Mouse (Mus musculus) forebrain, embryonic 11.5 days (tissue): ENCODE results near the gene Dnajb5. TPM values are rescaled to one million over a fixed set of nuclear protein-coding genes. Genes with fewer than 3 reads are reported as not detected.
A peak's percentile ranks its signal among the peaks of the same experiment; 100 is the strongest.

ENCODE experiments used
- ATAC-seq: fragments of 200-750 bp; cut with Nextera tagmentation; replicated peaks from 2 replicates; pipeline ENCODE4 v1.8.0; 2017; ENCODE audit warnings: moderate TSS enrichment; ENCODE audit not compliant: low FRiP score
- DNase-seq: peaks from one replicate; pipeline ENCODE4 v3.0.0-alpha.2; 2017; ENCODE audit warnings: low spot score
- H3K27ac ChIP-seq: fragments of 300-500 bp; sonication (generic); 2 replicates; pipeline ENCODE4 v1.5.1; 2014; ENCODE audit warnings: low read depth, low read length
- H3K27me3 ChIP-seq: fragments of 300-500 bp; sonication (generic); 2 replicates; pipeline ENCODE4 v1.6.1; 2014; ENCODE audit warnings: mild to moderate bottlenecking, low read length, mixed read lengths; ENCODE audit not compliant: control insufficient read depth, insufficient read depth
- H3K36me3 ChIP-seq: fragments of 300-500 bp; sonication (generic); 2 replicates; pipeline ENCODE4 v1.6.1; 2014; ENCODE audit warnings: mild to moderate bottlenecking, low read length, moderate library complexity, mixed read lengths; ENCODE audit not compliant: control insufficient read depth, insufficient read depth
- H3K4me1 ChIP-seq: fragments of 300-500 bp; sonication (generic); replicated peaks from 2 replicates; pipeline ENCODE4 v1.6.1; 2014; ENCODE audit warnings: low read length, mixed read lengths; ENCODE audit not compliant: control insufficient read depth, insufficient read depth
- H3K4me2 ChIP-seq: fragments of 300-500 bp; sonication (generic); 2 replicates; pipeline ENCODE4 v1.6.1; 2014; ENCODE audit warnings: low read depth, mild to moderate bottlenecking, low read length, moderate library complexity, mixed read lengths; ENCODE audit not compliant: severe bottlenecking
- H3K4me3 ChIP-seq: fragments of 300-500 bp; sonication (generic); 2 replicates; pipeline ENCODE4 v1.5.1; 2014; ENCODE audit warnings: low read depth, low read length
- H3K9ac ChIP-seq: fragments of 300-500 bp; sonication (generic); 2 replicates; pipeline ENCODE4 v1.6.1; 2014; ENCODE audit warnings: low read length
- H3K9me3 ChIP-seq: fragments of 300-500 bp; sonication (generic); 2 replicates; pipeline ENCODE4 v1.6.1; 2016; ENCODE audit warnings: low read length, mixed read lengths; ENCODE audit not compliant: control insufficient read depth
- WGBS: fragments of 180-500 bp; shearing (Covaris S2); extraction: QIAGEN DNeasy Blood & Tissue Kit; methylation state at CpG from one replicate; pipeline ENCODE4 v1.1.7; 2014; 5-methylcytosine and 5-hydroxymethylcytosine counted together
- polyA plus RNA-seq: library from polyadenylated mRNA; unstranded; fragments of >200 nt; fragmentation: Nextera tagmentation; extraction: Ambion mirVana; gene quantifications from 2 replicates; pipeline ENCODE4 v1.2.1, GENCODE M21; 2014

The Dnajb5 gene
- polyA plus RNA-seq, 1 experiment from 2014 or later, result 16.4 TPM

- Histone ChIP-seq H3K4me3 (no peak overlapping the region), H3K9ac (peak overlapping the region; percentile 48; the same call in 1 of the 2 replicates), H3K4me1 (peaks cover 28% of the 10 kb centered on the region), H3K9me3 (no peaks in the 10 kb centered on the region), H3K27me3 (no peaks in the 10 kb centered on the region), H3K36me3 (no peaks in the 10 kb centered on the region; the same call in 1 of the 2 replicates), H3K27ac (peak overlapping the region; percentile 13), H3K4me2 (peak overlapping the region; percentile 16; the same call in 1 of the 2 replicates)
- 18% methylated on average over 10 of the region's 10 CpGs for WGBS
- ATAC-seq (no peak), DNase-seq (no peak)
Measured at GRCm38 (mm10) chr4:42953435-42954094, 4.0 kb downstream of the Dnajb5 start.

- Histone ChIP-seq H3K4me3 (no peak overlapping the region), H3K9me3 (no peaks in the 10 kb centered on the region), H3K4me1 (peaks cover 28% of the 10 kb centered on the region), H3K9ac (no peak overlapping the region), H3K36me3 (no peaks in the 10 kb centered on the region; the same call in 1 of the 2 replicates), H3K4me2 (no peak overlapping the region), H3K27me3 (no peaks in the 10 kb centered on the region), H3K27ac (no peak overlapping the region)
- ATAC-seq (no peak), DNase-seq (peak; percentile 90)
- WGBS, result 5% methylated on average over 9 of the region's 10 CpGs
Measured at GRCm38 (mm10) chr4:42954297-42954696, 4.7 kb downstream of the Dnajb5 start.

GRCm38 (mm10) chr4:42955200-42955599 is 5.6 kb downstream of the Dnajb5 start:
- Histone ChIP-seq H3K4me3 (no peak overlapping the region), H3K27ac (no peak overlapping the region), H3K9ac (no peak overlapping the region), H3K27me3 (no peaks in the 10 kb centered on the region), H3K4me2 (no peak overlapping the region), H3K4me1 (peaks cover 28% of the 10 kb centered on the region), H3K9me3 (no peaks in the 10 kb centered on the region), H3K36me3 (no peaks in the 10 kb centered on the region; the same call in 1 of the 2 replicates)
- ATAC-seq (no peak), DNase-seq (no peak)
- WGBS, result 95% methylated on average over 3 of the region's 3 CpGs

GRCm38 (mm10) chr4:42956581-42956980 is 7.0 kb downstream of the Dnajb5 start:
- no peak overlapping the region for H3K4me3 ChIP-seq
- H3K9me3 ChIP-seq, result no peaks in the 10 kb centered on the region
- no peak overlapping the region for H3K4me2 ChIP-seq
- no peaks in the 10 kb centered on the region; the same call in 1 of the 2 replicates for H3K36me3 ChIP-seq
- H3K9ac ChIP-seq, result no peak overlapping the region
- ATAC-seq (no peak), DNase-seq (no peak)
- peaks cover 21% of the 10 kb centered on the region for H3K4me1 ChIP-seq
- 95% methylated on average over 17 of the region's 17 CpGs for WGBS
- H3K27ac ChIP-seq, result no peak overlapping the region
- H3K27me3 ChIP-seq, result no peaks in the 10 kb centered on the region

GRCm38 (mm10) chr4:42957306-42957705 is 7.7 kb downstream of the Dnajb5 start:
- Histone ChIP-seq H3K4me1 (peaks cover 15% of the 10 kb centered on the region), H3K27me3 (no peaks in the 10 kb centered on the region), H3K27ac (no peak overlapping the region), H3K9me3 (no peaks in the 10 kb centered on the region), H3K4me2 (no peak overlapping the region), H3K36me3 (no peaks in the 10 kb centered on the region; the same call in 1 of the 2 replicates), H3K9ac (no peak overlapping the region), H3K4me3 (no peak overlapping the region)
- WGBS, result 82% methylated on average over 11 of the region's 11 CpGs
- ATAC-seq (no peak), DNase-seq (no peak)

GRCm38 (mm10) chr4:42957979-42958378 is 8.4 kb downstream of the Dnajb5 start:
- Histone ChIP-seq H3K9me3 (no peaks in the 10 kb centered on the region), H3K27me3 (no peaks in the 10 kb centered on the region), H3K4me2 (no peak overlapping the region), H3K4me1 (peaks cover 10% of the 10 kb centered on the region), H3K27ac (no peak overlapping the region), H3K9ac (no peak overlapping the region), H3K36me3 (no peaks in the 10 kb centered on the region; the same call in 1 of the 2 replicates), H3K4me3 (no peak overlapping the region)
- ATAC-seq (no peak), DNase-seq (no peak)
- WGBS, result 91% methylated on average over 8 of the region's 8 CpGs

- Histone ChIP-seq H3K9me3 (no peaks in the 10 kb centered on the region), H3K36me3 (no peaks in the 10 kb centered on the region; the same call in 1 of the 2 replicates), H3K4me2 (no peak overlapping the region), H3K27me3 (no peaks in the 10 kb centered on the region), H3K4me1 (peaks cover 1% of the 10 kb centered on the region; the same call in 1 of the 2 replicates), H3K9ac (no peak overlapping the region), H3K27ac (no peak overlapping the region), H3K4me3 (no peak overlapping the region)
- ATAC-seq (no peak), DNase-seq (no peak)
- WGBS, result 74% methylated on average over 8 of the region's 8 CpGs
Measured at GRCm38 (mm10) chr4:42958942-42959341, 9.3 kb downstream of the Dnajb5 start.

- DNase-seq (no peak), ATAC-seq (no peak)
- no peaks in the 10 kb centered on the region for H3K9me3 ChIP-seq
- no peak overlapping the region for H3K27ac ChIP-seq
- H3K4me3 ChIP-seq, result no peak overlapping the region
- H3K4me1 ChIP-seq, result no peaks in the 10 kb centered on the region
- no peak overlapping the region for H3K9ac ChIP-seq
- no peak overlapping the region for H3K4me2 ChIP-seq
- no peaks in the 10 kb centered on the region; the same call in 1 of the 2 replicates for H3K36me3 ChIP-seq
- 60% methylated on average over 4 of the region's 4 CpGs for WGBS
- H3K27me3 ChIP-seq, result no peaks in the 10 kb centered on the region
Measured at GRCm38 (mm10) chr4:42959382-42959781, 9.8 kb downstream of the Dnajb5 start.

GRCm38 (mm10) chr4:42961592-42961991 is 12.0 kb downstream of the Dnajb5 start:
- DNase-seq, result peak; percentile 74
- Histone ChIP-seq H3K4me1 (no peaks in the 10 kb centered on the region), H3K4me2 (no peak overlapping the region), H3K27me3 (no peaks in the 10 kb centered on the region), H3K4me3 (no peak overlapping the region), H3K9me3 (no peaks in the 10 kb centered on the region), H3K27ac (no peak overlapping the region), H3K36me3 (no peaks in the 10 kb centered on the region; the same call in 1 of the 2 replicates), H3K9ac (no peak overlapping the region)
- 33% methylated on average over 4 of the region's 4 CpGs for WGBS
- ATAC-seq, result no peak
